Mouse (Mus musculus): ENCODE measurements around the gene Hist1h4d.
A peak's percentile ranks its signal among the peaks of the same experiment; 100 is the strongest.
"Not testable (repeated sequence)": the region's sequence is repeated elsewhere in the genome, so short reads cannot be mapped to it uniquely, and the experiment has no call there.

The Hist1h4d gene

DNA sequence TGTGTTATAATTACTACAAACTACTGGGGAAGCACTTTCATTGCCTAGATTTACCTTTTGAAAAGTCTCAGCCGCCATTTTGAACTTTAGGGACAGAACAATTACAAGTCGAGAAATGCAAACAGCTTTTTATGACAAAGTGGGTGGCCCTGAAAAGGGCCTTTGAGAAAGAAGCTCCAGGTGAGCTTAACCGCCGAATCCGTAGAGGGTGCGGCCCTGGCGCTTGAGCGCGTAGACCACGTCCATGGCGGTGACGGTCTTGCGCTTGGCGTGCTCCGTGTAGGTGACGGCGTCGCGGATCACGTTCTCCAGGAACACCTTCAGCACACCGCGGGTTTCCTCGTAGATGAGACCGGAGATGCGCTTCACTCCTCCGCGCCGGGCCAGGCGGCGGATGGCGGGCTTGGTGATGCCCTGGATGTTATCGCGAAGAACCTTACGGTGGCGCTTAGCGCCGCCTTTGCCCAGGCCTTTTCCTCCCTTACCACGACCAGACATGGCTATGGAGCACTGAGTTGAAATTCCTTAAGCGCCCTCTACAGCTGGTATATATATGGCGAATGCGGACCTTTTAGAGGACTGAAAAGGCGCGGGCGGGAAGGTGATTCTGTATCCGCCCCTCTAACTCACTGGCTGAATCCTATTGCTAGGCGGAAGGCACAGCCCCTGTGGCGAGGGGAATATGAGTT lies 30.1 kb upstream of the Hist1h4d start, which contains the start of gene Hist1h4f:
Hist1h4f (minus strand) TSS at position 503 of the 689 bp plus-strand sequence.
- DNase-seq (ENCODE audit: low read depth, low spot score) = peak; percentile 87

DNA sequence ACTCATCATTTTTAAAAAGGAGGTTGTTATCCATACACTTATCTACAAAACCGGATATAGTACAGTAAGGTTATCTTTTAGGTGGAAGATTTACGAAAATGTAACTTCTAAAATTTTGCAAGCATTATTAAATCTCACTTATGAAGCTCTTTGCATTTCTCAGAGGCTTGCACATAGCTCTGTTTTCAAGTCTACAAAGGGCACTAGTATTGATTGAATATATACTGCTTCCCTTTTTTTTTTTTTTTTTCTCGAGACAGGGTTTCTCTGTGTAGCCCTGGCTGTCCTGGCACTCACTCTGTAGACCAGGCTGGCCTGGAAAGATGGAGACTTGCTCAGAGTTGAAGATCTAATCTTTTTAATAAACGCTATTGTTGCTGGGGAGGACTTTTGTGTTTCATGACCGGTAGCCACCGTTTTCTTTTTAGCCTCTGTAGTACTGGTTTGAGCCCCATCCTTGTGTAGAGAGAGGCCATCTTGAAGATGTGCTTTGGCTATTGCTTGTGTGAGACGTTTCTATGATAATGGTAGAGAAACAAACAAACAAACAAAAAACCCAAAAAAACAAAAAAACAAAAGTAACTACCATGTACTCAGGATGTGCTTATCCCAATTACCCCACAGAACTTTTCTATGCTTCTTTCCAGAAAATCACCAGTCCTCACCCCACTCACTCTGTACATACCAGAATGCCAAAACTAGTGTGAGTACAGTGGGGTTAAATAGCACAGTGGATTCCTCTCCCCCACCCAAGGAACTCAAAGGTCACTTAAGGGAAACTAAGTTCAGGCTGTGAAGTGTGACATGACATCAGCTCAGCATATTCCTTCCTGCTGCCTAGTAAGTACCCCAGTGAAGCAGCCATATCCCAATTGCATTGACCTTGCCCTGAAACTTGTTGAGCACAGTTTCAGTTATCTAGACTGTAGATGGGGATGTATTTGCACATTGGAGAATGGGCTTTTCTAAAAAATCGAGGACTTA lies 29.2 kb upstream of the Hist1h4d start:
- no peak for DNase-seq (ENCODE audit: low read depth, low spot score)

DNA sequence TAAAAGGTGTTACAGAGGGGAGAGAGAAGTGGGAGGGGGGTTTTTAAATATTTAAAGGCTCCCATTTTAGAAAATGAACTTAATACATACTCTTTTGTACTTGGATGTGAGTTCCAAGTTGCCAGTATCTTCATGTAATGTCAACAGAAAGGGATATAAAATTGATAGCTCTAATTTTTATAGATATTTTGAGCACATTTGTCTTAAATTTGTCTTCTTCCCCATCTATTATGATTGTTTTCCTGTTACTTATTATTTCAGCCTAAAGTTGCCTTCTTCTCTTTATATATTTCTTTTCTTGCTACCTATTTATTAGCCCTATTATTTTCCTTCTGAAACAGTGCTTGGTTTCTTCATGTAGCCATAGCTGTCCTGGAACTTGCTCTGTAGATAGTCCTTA lies 28.4 kb upstream of the Hist1h4d start, which contains the start of gene Hist1h1d:
Hist1h1d (plus strand) TSS at position 301 of the 400 bp plus-strand sequence.
- no peak for DNase-seq (ENCODE audit: low read depth, low spot score)

DNA sequence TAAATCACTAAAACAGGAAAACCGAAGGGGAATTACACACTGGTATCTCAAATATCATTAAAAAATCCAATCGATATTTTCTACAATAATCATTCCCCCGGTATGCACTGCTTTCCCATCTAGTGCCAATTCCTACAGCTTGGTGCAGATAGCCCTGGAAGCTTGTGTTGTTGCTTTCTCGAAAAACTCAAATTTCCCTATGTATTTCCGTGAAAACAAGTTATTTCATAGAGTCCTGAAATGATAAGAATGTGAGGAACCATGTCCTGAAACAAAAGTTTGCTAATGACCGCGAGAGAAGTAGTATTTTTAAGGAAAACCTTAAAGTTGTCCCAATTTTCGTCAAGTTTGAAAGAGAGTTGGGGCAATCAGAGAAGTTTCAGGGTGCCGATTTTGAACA lies 27.0 kb upstream of the Hist1h4d start:
- DNase-seq (ENCODE audit: low read depth, low spot score) = no peak

DNA sequence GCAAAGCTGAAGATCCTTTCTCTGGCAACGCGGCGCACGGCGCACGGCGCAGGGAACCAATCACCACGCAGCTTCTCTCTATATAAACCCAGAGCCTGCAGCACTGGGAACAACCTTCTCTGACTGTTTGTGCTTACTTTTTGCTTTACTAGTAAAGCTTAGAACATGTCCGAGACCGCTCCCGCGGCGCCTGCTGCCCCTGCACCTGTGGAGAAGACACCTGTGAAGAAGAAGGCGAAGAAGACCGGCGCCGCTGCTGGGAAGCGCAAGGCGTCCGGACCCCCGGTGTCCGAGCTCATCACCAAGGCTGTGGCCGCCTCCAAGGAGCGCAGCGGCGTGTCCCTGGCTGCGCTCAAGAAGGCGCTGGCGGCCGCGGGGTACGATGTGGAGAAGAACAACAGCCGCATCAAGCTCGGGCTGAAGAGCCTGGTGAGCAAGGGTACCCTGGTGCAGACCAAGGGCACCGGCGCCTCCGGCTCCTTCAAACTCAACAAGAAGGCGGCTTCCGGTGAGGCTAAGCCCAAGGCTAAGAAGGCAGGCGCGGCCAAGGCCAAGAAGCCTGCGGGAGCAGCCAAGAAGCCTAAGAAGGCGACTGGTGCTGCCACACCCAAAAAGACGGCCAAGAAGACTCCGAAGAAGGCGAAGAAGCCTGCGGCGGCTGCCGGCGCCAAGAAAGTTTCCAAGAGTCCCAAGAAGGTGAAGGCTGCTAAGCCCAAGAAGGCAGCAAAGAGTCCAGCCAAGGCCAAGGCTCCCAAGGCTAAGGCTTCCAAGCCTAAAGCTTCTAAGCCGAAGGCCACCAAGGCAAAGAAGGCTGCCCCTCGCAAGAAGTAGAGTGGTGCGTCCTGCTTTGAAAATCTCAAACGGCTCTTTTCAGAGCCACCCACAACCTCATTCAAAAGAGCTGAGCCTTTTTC lies 26.2 kb upstream of the Hist1h4d start:
- peak; percentile 82 for DNase-seq (ENCODE audit: low read depth, low spot score)

DNA sequence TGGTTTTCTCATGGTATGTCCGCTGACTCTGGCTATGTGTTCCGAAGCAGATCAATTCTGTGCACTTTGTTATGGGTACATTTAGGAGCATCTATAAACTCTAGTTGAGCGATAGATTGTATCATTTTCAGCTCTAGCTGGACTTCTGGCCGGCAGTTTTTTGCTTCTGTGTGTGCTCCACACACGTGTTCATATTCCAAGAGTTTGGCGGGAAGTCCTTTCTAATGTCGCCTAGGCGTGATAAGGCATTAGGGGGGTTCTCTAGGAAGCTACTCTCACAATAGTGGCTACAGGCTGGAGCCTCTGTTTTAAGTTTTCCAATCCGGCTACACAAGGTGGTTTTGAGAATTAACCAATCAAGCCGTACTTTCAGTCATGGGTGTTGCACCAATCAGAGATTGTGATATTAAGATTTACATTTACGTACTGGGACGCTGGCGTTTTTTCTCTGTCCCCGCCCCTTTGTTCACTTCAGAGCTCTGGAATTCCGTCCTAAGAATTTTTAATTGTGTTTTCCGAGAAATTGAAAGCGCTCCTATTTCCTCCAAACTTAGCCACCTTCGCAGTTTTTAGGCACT lies 25.5 kb upstream of the Hist1h4d start:
- DNase-seq (ENCODE audit: low read depth, low spot score) = peak; percentile 87

DNA sequence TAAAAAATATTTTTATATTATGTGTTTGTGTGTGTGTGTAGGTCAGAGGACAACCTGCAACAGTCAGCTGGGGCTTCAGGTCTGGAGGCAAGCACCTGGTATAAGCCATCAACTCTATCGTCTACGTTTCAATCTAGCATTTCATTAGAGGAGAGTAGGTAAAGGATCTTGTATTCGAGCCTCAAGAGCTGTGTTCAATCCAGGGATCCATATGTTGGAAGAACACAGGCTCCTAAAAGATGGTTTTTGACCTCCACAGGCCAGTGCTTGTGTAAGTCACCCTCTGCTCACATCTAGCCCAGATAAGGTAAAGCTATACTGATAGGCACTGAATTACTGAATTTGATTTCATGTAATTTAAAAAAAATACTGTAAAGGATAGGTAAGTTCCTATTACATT lies 24.5 kb upstream of the Hist1h4d start:
- DNase-seq (ENCODE audit: low read depth, low spot score) = no peak

DNA sequence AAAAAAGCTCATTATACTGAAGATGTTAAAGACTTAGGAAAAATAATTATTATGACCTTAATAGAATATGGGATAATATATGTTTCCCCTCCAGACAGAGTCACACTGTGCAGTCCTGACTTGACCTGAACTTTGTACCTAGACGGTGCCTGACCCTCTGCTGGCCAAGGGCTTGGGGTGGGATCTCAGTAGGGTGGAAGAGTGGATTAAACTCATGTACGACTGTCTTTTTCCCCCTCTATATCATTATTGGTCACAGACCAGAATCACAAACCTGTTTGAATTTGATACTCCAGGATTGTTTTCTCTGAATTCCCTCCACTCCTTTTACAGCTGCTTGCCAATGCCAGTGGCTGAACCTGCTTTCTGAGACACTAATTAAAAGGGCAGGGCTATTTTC lies 20.7 kb upstream of the Hist1h4d start:
- DNase-seq (ENCODE audit: low read depth, low spot score) = not testable (repeated sequence)

DNA sequence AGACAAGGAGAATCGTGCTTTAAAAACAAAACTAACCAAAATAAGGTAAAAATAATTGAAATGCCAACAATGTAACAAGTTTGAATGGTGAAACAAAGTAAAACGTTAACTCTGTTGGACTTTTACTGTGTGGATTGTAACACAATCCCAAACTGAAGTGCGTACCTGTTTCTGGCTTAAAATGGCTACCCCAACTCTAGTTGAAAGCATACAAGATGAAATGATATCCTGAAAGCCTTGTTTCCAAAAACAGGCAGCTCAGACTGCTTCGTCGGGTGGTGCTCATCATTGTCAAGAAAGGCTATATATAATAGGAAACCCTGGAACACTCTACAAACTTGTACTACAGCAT lies 19.9 kb upstream of the Hist1h4d start:
- DNase-seq (ENCODE audit: low read depth, low spot score) = not testable (repeated sequence)

DNA sequence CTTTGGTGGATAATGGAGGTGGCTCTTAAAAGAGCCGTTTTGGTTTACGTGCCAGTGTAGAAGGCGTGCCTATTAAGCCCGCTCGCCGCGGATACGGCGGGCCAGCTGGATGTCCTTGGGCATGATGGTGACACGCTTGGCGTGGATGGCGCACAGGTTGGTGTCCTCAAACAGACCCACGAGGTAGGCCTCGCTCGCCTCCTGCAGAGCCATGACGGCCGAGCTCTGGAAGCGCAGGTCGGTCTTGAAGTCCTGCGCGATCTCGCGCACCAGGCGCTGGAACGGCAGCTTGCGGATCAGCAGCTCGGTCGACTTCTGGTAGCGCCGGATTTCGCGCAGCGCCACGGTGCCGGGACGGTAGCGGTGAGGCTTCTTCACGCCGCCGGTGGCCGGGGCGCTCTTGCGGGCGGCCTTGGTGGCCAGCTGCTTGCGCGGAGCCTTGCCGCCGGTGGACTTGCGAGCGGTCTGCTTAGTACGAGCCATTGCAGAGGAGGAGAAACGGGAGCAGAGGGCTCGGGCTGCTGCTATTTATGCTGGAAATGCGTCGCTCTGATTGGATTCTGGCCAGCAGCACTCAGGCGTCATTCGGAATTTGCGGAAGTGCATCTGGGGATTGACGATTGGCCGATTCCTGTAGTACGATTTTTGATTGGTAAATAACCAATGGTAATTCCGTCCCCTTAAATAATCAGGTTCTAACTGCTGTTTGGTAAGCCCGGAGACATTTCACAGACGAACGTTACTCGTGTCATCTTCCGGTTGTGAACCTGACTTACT lies 19.3 kb upstream of the Hist1h4d start, which contains the start of gene Hist1h3e:
Hist1h3e (minus strand) TSS at position 487 of the 777 bp plus-strand sequence.
- DNase-seq (ENCODE audit: low read depth, low spot score) = peak; percentile 96

DNA sequence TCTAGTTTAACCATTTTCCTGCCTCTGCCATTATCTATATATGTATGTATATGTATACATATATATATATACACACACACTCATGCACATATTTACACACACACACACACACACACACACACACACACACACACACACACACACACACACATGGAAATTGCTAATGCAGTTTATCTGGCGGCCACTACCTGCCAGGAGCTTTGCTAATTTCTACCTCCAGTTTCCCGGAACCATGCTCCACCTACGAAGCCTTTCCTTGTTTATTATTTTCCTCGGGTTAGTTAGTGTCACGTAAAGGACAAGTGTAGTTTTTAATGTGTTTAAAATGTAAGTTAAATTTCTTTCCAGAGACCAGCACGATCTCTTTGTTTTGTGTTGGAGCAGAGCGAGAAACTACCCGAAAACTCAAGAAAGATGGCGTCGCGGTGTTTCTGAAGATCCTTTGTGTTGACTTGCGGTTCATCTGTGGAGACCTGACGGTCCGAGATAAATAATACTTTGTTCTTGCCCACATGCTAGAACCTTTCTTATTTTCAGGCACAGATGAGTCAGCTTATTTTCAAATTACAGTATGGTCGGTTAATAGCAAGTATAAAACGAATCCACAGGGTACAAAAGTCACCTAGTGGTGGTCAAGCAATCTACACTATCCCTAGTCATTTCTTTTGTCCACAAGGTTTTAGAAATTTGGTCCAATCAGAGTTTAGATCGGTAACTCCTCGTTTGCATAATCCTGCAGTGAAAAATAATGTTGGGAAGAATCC lies 18.5 kb upstream of the Hist1h4d start:
- DNase-seq (ENCODE audit: low read depth, low spot score) = peak; percentile 67

DNA sequence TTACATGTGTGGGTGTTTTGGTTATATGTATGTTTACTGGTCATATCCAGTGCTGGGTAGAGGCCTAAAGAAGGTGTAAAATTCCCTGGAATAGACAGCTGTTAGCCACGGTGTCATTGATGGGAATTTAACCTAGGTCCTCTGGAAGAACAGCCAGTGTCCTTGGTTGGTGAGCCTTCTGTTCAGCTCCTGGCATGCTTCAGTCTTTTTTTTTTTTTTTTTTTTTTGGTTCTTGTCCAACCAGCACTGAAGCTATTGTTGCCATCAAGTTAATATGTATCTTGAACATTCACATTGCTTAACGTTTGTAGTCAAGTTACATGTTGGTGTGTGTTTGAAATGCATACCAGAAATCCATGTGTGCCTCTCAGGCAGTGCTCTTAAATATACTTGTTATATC lies 16.9 kb upstream of the Hist1h4d start:
- DNase-seq (ENCODE audit: low read depth, low spot score) = no peak

DNA sequence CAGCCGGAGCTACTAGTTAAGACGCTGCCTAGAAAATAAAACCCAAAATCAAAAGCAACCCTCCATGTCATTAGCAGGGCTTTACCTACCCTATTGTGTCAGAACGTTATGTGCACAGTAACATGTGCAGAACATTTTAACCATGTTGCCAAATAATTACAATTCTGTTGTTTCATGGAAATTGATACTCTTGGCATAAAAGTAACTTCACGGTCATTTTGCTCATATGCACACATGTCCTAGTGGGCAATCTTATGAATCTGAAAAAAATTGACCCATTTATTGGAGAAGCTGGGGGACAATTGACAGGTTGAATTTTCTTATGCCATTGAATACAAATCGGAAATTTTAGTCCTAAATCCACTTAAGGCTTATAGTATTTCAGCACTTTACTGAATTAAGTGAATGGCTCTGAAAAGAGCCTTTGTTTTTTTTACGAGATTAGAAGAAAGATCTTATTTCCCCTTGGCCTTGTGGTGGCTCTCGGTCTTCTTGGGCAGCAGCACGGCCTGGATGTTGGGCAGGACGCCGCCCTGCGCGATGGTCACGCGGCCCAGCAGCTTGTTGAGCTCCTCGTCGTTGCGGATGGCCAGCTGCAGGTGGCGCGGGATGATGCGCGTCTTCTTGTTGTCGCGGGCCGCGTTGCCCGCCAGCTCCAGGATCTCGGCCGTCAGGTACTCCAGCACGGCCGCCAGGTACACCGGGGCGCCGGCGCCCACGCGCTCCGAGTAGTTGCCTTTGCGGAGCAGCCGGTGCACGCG lies 11.0 kb upstream of the Hist1h4d start:
- DNase-seq (ENCODE audit: low read depth, low spot score) = not testable (repeated sequence)

DNA sequence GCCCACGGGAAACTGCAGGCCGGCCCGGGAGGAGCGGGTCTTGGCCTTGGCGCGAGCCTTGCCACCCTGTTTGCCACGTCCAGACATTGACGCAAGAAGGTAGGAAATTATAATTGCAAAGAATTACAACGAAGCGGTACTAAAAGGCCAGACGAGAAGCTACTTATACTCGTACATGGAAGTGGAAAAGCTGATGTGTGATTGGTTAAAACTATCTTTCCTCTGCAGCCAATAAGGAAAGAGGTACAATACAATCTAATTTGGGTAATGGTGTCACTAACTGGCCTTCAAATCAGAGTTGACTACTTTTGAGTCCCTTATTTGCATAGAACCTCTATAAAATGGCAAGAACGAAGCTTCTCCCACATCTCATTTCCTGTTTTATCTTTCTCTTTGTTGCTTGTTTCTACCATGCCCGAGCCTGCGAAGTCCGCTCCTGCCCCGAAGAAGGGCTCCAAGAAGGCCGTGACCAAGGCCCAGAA lies 10.3 kb upstream of the Hist1h4d start, which contains the start of the genes Hist1h2ae and Hist1h2bg:
Hist1h2ae (minus strand) TSS at position 199 of the 482 bp plus-strand sequence.
Hist1h2bg (plus strand) TSS at position 375 of the 482 bp plus-strand sequence.
- peak; percentile 89 for DNase-seq (ENCODE audit: low read depth, low spot score)

DNA sequence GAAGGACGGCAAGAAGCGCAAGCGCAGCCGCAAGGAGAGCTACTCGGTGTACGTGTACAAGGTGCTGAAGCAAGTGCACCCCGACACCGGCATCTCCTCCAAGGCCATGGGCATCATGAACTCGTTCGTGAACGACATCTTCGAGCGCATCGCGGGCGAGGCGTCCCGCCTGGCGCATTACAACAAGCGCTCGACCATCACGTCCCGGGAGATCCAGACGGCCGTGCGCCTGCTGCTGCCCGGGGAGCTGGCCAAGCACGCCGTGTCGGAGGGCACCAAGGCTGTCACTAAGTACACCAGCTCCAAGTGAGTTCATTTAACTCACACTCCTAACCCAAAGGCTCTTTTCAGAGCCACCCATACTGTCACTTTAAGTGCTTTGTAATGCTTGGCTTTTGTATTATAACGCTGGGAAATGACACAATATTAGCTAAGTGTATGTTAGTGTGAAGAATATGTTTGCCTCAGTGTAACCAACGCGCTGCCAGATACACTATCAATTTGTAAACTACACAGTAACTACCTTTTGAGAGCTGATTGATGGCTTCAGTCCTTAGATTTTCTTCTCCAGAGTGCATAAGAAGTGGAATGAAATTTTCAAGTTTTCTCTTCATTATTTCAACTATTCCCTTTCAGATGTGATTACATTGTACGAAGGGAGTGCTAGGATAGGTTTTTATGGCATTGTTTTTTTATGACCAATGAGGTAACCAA lies 9.7 kb upstream of the Hist1h4d start:
- DNase-seq (ENCODE audit: low read depth, low spot score) = not testable (repeated sequence)

DNA sequence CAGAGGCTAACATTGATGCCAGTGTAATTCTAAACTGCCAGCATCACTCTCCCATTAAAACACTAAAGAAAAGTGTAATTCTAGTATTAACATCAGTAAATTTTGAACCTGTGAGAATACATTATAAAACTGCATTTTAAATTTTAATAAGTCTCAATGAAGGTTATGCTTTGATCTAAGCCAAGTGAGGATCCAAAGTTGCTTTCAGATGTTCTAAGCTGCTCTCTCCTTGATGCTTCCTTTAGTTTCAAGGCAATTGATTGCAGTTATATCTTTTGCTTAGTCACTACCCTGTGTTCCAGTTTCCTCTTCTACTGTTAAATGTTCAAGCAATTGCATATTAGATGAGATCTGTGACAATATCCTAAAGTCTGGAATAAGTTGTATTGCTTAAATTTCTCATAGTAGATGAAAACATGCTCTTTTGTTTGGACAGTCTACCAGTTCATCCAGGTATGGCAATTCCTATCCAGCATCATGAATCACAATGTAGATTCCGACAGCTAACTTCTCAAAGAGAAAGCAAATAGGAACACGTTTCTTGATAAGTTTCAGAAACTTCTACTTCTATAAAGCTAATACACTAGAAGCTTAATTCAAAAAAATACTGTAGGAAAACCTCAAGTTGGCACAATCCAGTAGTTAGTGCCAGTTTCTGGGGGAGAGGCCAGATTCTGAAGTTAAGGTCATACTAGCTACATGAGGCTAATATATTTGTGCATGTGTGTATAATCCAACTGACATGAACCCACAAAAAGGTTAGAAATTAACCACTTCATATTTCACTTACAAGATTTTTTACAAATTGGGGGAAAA lies 9.0 kb upstream of the Hist1h4d start:
- no peak for DNase-seq (ENCODE audit: low read depth, low spot score)

Measured in CD4-positive, CD25-positive, alpha-beta regulatory T cell, adult 2 months (primary cell).